Mouse (Mus musculus) intestine, postnatal 0 days (tissue): ENCODE measurements at regions not wholly inside any gene's neighbourhood (a gene's known extent, or its start where the extent isn't known, plus 50 kb on each side); places are given as distances from the start of the nearest gene placed in this dataset.
A peak's percentile ranks its signal among the peaks of the same experiment; 100 is the strongest.

ENCODE experiments used
- ATAC-seq: fragments of 200-750 bp; cut with Nextera tagmentation; 2 replicates; pipeline ENCODE4 v1.8.0; 2017; ENCODE audit warnings: mild to moderate bottlenecking, moderate TSS enrichment, moderate library complexity
- H3K27ac ChIP-seq: fragments of 300-500 bp; sonication (generic); 2 replicates; pipeline ENCODE4 v1.5.1; 2014; ENCODE audit warnings: mild to moderate bottlenecking, low read depth, low read length, moderate library complexity
- H3K27me3 ChIP-seq: fragments of 300-500 bp; sonication (generic); replicated peaks from 2 replicates; pipeline ENCODE4 v1.6.1; 2014; ENCODE audit warnings: low read length, mixed read lengths; ENCODE audit not compliant: control insufficient read depth, insufficient read depth
- H3K36me3 ChIP-seq: fragments of 300-500 bp; sonication (generic); 2 replicates; pipeline ENCODE4 v1.6.1; 2014; ENCODE audit warnings: mild to moderate bottlenecking, moderate library complexity; ENCODE audit not compliant: control insufficient read depth, insufficient read depth
- H3K4me1 ChIP-seq: fragments of 300-500 bp; sonication (generic); replicated peaks from 2 replicates; pipeline ENCODE4 v1.6.1; 2014; ENCODE audit warnings: antibody characterized with exemption, low read length, mixed read lengths; ENCODE audit not compliant: control insufficient read depth, insufficient read depth
- H3K4me2 ChIP-seq: fragments of 300-500 bp; sonication (generic); replicated peaks from 2 replicates; pipeline ENCODE4 v1.6.1; 2014; ENCODE audit warnings: low read depth, mild to moderate bottlenecking, moderate library complexity
- H3K4me3 ChIP-seq: fragments of 300-500 bp; sonication (generic); 2 replicates; pipeline ENCODE4 v1.5.1; 2014; ENCODE audit warnings: low read depth, low read length
- H3K9ac ChIP-seq: fragments of 300-500 bp; sonication (generic); 2 replicates; pipeline ENCODE4 v1.6.1; 2014; ENCODE audit warnings: mild to moderate bottlenecking, low read depth, low read length
- H3K9me3 ChIP-seq: fragments of 300-500 bp; sonication (generic); 2 replicates; pipeline ENCODE4 v1.6.1; 2016; ENCODE audit warnings: mixed run types; ENCODE audit not compliant: control insufficient read depth
- CTCF ChIP-seq: sonication (generic); IDR thresholded peaks from 2 replicates; pipeline ENCODE4 v1.5.1; 2016; ENCODE audit warnings: low read depth, mild to moderate bottlenecking, control low read depth, antibody characterized with exemption, moderate library complexity
- WGBS: fragments of 180-500 bp; shearing (Covaris S2); extraction: QIAGEN DNeasy Blood & Tissue Kit; methylation state at CpG from one replicate; pipeline ENCODE4 v1.1.7; 2014; 5-methylcytosine and 5-hydroxymethylcytosine counted together

GRCm38 (mm10) chr4:8380711-8381338, 142.0 kb upstream of the Car8 start:
- H3K4me1 ChIP-seq: no peaks in the 10 kb centered on the region
- no peaks in the 10 kb centered on the region for H3K36me3 ChIP-seq
- H3K4me3 ChIP-seq: no peak overlapping the region
- WGBS: 54% methylated on average over 5 of the region's 5 CpGs
- H3K27ac ChIP-seq: no peak overlapping the region
- ATAC-seq: peak; percentile 60
- no peak overlapping the region for H3K9ac ChIP-seq
- H3K27me3 ChIP-seq: no peaks in the 10 kb centered on the region
- H3K9me3 ChIP-seq: no peaks in the 10 kb centered on the region
- no peak overlapping the region for H3K4me2 ChIP-seq
- peak; percentile 91 for TF ChIP-seq CTCF

- Histone ChIP-seq H3K4me1 (no peaks in the 10 kb centered on the region), H3K36me3 (no peaks in the 10 kb centered on the region), H3K4me2 (no peak overlapping the region), H3K9me3 (no peaks in the 10 kb centered on the region), H3K9ac (no peak overlapping the region), H3K27ac (no peak overlapping the region), H3K4me3 (no peak overlapping the region), H3K27me3 (no peaks in the 10 kb centered on the region)
- WGBS: 82% methylated on average over 6 of the region's 6 CpGs
- TF ChIP-seq CTCF: no peak
- ATAC-seq: no peak
Measured at GRCm38 (mm10) chr4:8374737-8375489, 136.1 kb upstream of the Car8 start.

- Histone ChIP-seq H3K27me3 (no peaks in the 10 kb centered on the region), H3K27ac (no peak overlapping the region), H3K4me1 (no peaks in the 10 kb centered on the region), H3K4me3 (no peak overlapping the region), H3K4me2 (no peak overlapping the region), H3K36me3 (no peaks in the 10 kb centered on the region), H3K9ac (no peak overlapping the region), H3K9me3 (no peaks in the 10 kb centered on the region)
- ATAC-seq: no peak
- 76% methylated on average over 3 of the region's 3 CpGs for WGBS
- no peak for TF ChIP-seq CTCF
Measured at GRCm38 (mm10) chr4:8374061-8374460, 135.2 kb upstream of the Car8 start.

- H3K4me1 ChIP-seq: no peaks in the 10 kb centered on the region
- H3K4me2 ChIP-seq: no peak overlapping the region
- no peak overlapping the region for H3K27ac ChIP-seq
- 67% methylated on average over 3 of the region's 3 CpGs for WGBS
- no peak for ATAC-seq
- H3K27me3 ChIP-seq: no peaks in the 10 kb centered on the region; the same call in 1 of the 2 replicates
- no peaks in the 10 kb centered on the region for H3K36me3 ChIP-seq
- H3K9me3 ChIP-seq: no peaks in the 10 kb centered on the region
- H3K9ac ChIP-seq: no peak overlapping the region
- peak; percentile 68 for TF ChIP-seq CTCF
- H3K4me3 ChIP-seq: no peak overlapping the region
Measured at GRCm38 (mm10) chr4:8372069-8372468, 133.2 kb upstream of the Car8 start.

- no peaks in the 10 kb centered on the region for H3K4me1 ChIP-seq
- ATAC-seq: no peak
- H3K4me3 ChIP-seq: no peak overlapping the region
- no peak for TF ChIP-seq CTCF
- 58% methylated on average over 9 of the region's 9 CpGs for WGBS
- H3K9ac ChIP-seq: no peak overlapping the region
- no peak overlapping the region for H3K27ac ChIP-seq
- no peak overlapping the region for H3K4me2 ChIP-seq
- H3K36me3 ChIP-seq: no peaks in the 10 kb centered on the region
- H3K9me3 ChIP-seq: no peaks in the 10 kb centered on the region
- H3K27me3 ChIP-seq: no peaks in the 10 kb centered on the region; the same call in 1 of the 2 replicates
Measured at GRCm38 (mm10) chr4:8370786-8371185, 131.9 kb upstream of the Car8 start.

- Histone ChIP-seq H3K4me3 (no peak overlapping the region), H3K36me3 (no peaks in the 10 kb centered on the region), H3K27me3 (no peaks in the 10 kb centered on the region; the same call in 1 of the 2 replicates), H3K4me1 (no peaks in the 10 kb centered on the region), H3K9me3 (no peaks in the 10 kb centered on the region), H3K4me2 (no peak overlapping the region), H3K27ac (no peak overlapping the region), H3K9ac (no peak overlapping the region)
- 54% methylated on average over 13 of the region's 13 CpGs for WGBS
- ATAC-seq: peak; percentile 65; the same call in 1 of the 2 replicates
- TF ChIP-seq CTCF: peak; percentile 88
Measured at GRCm38 (mm10) chr4:8367487-8368276, 128.8 kb upstream of the Car8 start.
